Mouse (Mus musculus): ENCODE data around the gene Rarres1. TPM values are rescaled to one million over a fixed set of nuclear protein-coding genes. Genes with fewer than 3 reads are reported as not detected.

Gene Rarres1
- total and polyA plus RNA-seq, 2 experiments from 2014 or later = 2.4 to 2.6 TPM

DNA sequence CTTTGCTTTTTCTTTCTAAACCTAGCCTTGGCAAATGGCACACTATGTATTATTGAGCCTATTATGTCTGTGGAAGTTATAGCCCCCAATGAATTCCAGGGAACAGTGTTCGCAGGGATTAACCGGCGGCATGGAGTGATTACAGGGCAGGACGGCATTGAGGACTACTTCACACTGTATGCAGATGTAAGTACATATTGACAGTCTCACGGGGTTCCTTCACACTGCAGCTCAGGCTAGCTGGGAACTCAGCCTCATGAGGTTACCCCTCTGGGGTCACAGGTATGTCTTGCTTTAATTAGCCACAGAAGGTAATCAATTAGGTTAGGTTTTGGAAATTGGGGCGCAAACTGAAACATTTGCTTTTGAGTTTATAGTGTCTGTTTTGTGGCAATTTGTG, 41.9 kb downstream of the Rarres1 start:
- H3K9me3 ChIP-seq (ENCODE audit: low read length) = no peaks in the 10 kb centered on the region
- H3K27ac ChIP-seq (ENCODE audit: low read depth, low read length) = no peak overlapping the region
- 89% methylated on average over 6 of the region's 6 CpGs for WGBS
- no peak overlapping the region for H3K4me2 ChIP-seq (ENCODE audit: low read depth)
- H3K27me3 ChIP-seq (ENCODE audit: insufficient read depth, low read length) = no peaks in the 10 kb centered on the region
- peaks cover 28% of the 10 kb centered on the region for H3K36me3 ChIP-seq (ENCODE audit: insufficient read depth)
- TF ChIP-seq CTCF (IDR thresholded peaks at IDR 0.05; ENCODE audit: low read depth) = no peak
- ATAC-seq (no peak), DNase-seq (no peak)
- H3K4me1 ChIP-seq (ENCODE audit: insufficient read depth) = no peaks in the 10 kb centered on the region
- H3K9ac ChIP-seq = no peak overlapping the region
- H3K4me3 ChIP-seq (ENCODE audit: low read depth, low read length) = no peak overlapping the region

DNA sequence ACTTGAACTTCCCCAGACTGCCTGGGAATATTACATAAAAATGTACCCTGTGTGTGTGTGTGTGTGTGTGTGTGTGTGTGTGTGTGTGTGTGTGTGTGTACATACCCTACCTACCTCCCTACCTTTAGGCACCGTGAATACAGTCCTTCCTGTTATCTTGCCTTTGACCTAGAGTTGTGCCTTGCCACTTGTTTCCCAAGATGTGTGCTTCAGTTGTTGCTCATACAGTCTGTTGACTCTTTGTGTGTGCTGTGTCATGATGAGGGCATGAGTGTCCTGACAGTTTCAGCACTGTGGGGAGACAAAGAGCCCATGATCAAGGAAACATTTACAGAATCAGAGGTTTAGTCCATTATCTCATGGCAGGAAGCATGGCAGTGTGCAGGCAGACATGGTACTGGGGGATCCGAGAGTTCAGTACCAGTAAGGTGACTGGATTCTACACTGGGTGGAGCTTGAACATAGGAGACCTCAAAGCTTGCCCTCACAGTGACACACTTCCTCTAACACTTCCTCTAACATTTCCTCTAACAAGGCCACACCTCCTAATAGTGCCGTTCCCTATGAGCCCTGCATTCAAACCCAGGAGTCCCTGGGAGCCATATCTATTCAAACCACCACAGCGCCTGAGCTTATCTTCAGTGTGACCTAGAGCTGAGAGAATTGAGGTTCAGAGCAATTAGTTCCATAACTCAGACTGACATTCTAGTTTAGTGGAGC, 43.8 kb downstream of the Rarres1 start:
- Histone ChIP-seq H3K9me3 (ENCODE audit: low read length) (no peaks in the 10 kb centered on the region), H3K27me3 (ENCODE audit: insufficient read depth, low read length) (no peaks in the 10 kb centered on the region), H3K27ac (ENCODE audit: low read depth, low read length) (no peak overlapping the region), H3K4me1 (ENCODE audit: insufficient read depth) (no peaks in the 10 kb centered on the region), H3K36me3 (ENCODE audit: insufficient read depth) (peaks cover 31% of the 10 kb centered on the region), H3K4me3 (ENCODE audit: low read depth, low read length) (no peak overlapping the region), H3K4me2 (ENCODE audit: low read depth) (no peak overlapping the region), H3K9ac (no peak overlapping the region)
- TF ChIP-seq CTCF (IDR thresholded peaks at IDR 0.05; ENCODE audit: low read depth) = no peak
- no peak for ATAC-seq
- WGBS = 93% methylated on average over 4 of the region's 4 CpGs
- DNase-seq = no peak

GRCm38 (mm10) chr3:67467281-67467680, 48.0 kb downstream of the Rarres1 start:
- H3K27me3 ChIP-seq (ENCODE audit: insufficient read depth, low read length) = no peaks in the 10 kb centered on the region
- peaks cover 12% of the 10 kb centered on the region for H3K36me3 ChIP-seq (ENCODE audit: insufficient read depth)
- H3K9ac ChIP-seq = no peak overlapping the region
- no peak for ATAC-seq
- WGBS = 90% methylated on average over 2 of the region's 2 CpGs
- no peak overlapping the region for H3K27ac ChIP-seq (ENCODE audit: low read depth, low read length)
- H3K4me3 ChIP-seq (ENCODE audit: low read depth, low read length) = no peak overlapping the region
- 0 out of 2 replicates have a peak, but pooled peaks cover 3% of the 10 kb centered on the region for H3K4me1 ChIP-seq (ENCODE audit: insufficient read depth)
- H3K9me3 ChIP-seq (ENCODE audit: low read length) = no peaks in the 10 kb centered on the region
- no peak overlapping the region for H3K4me2 ChIP-seq (ENCODE audit: low read depth)
- TF ChIP-seq CTCF (IDR thresholded peaks at IDR 0.05; ENCODE audit: low read depth) = no peak
- no peak for DNase-seq

GRCm38 (mm10) chr3:67466576-67466975, 48.7 kb downstream of the Rarres1 start:
- no peak for ATAC-seq
- DNase-seq = no peak
- peaks cover 9% of the 10 kb centered on the region for H3K36me3 ChIP-seq (ENCODE audit: insufficient read depth)
- H3K4me3 ChIP-seq (ENCODE audit: low read depth, low read length) = no peak overlapping the region
- no peak overlapping the region for H3K9ac ChIP-seq
- 95% methylated on average over 5 of the region's 5 CpGs for WGBS
- H3K27ac ChIP-seq (ENCODE audit: low read depth, low read length) = no peak overlapping the region
- no peak overlapping the region for H3K4me2 ChIP-seq (ENCODE audit: low read depth)
- no peaks in the 10 kb centered on the region for H3K9me3 ChIP-seq (ENCODE audit: low read length)
- H3K4me1 ChIP-seq (ENCODE audit: insufficient read depth) = 0 out of 2 replicates have a peak, but pooled peaks cover 3% of the 10 kb centered on the region
- no peaks in the 10 kb centered on the region for H3K27me3 ChIP-seq (ENCODE audit: insufficient read depth, low read length)
- no peak for TF ChIP-seq CTCF (IDR thresholded peaks at IDR 0.05; ENCODE audit: low read depth)

DNA sequence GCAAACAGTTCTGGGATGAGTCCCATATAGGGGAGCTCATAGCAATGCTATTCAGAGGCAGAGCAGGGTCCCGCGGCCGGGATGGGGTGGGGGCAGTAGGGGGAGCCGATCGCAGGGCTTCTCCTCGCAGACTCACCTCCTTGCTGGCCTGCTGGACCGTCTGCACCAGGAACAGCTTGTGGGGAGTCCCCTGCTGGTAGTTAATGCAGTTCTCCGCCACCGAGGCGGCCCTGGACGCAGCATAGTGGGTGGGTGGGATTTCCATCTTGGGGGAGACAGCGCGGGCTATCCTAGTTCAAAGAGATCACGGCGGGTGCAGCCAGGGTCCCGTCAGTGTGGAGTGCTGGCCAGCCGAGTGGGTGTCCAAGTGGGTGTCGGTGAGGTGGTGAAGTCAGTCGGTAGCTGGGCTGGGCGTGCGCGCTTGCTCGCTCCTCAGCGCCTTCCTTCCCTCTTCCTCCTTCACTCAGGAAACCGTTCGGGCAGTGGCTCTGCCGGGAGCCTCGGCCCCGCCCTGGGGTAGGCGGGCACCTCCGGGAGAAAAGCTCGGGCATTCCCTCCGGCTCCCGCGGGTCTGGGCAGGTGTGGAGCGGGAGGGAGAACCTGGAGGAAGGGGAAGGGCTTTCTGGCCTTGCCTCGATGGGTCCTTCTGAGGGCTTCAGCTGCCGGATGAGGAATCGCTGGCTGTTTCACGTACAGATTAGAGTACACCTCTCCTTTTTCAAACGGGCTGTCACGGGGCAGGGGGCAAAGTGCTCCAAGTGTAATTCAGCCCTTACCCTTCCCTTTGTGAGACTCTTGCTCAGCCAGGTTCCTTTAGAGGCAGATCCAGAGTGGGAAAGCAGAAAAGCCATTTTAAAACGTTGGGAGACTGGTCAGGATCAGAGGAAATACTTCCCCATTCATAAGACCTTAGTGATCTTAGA, 51.6 kb downstream of the Rarres1 start, which contains the start of gene Lxn:
Gene Lxn (minus strand): TSS at position 477 of the 923 bp plus-strand sequence.
- DNase-seq (peak; percentile 49), ATAC-seq (peak; percentile 81)
- Histone ChIP-seq H3K27me3 (ENCODE audit: insufficient read depth, low read length) (no peaks in the 10 kb centered on the region), H3K4me3 (ENCODE audit: low read depth, low read length) (peak within 1 kb of the TSS; percentile 62), H3K9ac (peak within 1 kb of the TSS; percentile 75), H3K36me3 (ENCODE audit: insufficient read depth) (peaks cover 9% of the 10 kb centered on the region), H3K9me3 (ENCODE audit: low read length) (no peaks in the 10 kb centered on the region), H3K4me2 (ENCODE audit: low read depth) (peak within 1 kb of the TSS; percentile 90), H3K27ac (ENCODE audit: low read depth, low read length) (peak within 1 kb of the TSS; percentile 54), H3K4me1 (ENCODE audit: insufficient read depth) (0 out of 2 replicates have a peak, but pooled peaks cover 3% of the 10 kb centered on the region)
- 3% methylated on average over 42 of the region's 43 CpGs for WGBS
- TF ChIP-seq CTCF (IDR thresholded peaks at IDR 0.05; ENCODE audit: low read depth) = peak; percentile 56

- Histone ChIP-seq H3K9me3 (ENCODE audit: low read length) (no peaks in the 10 kb centered on the region), H3K27me3 (ENCODE audit: insufficient read depth, low read length) (no peaks in the 10 kb centered on the region), H3K4me1 (ENCODE audit: insufficient read depth) (0 out of 2 replicates have a peak, but pooled peaks cover 3% of the 10 kb centered on the region), H3K4me3 (ENCODE audit: low read depth, low read length) (peak overlapping the region; percentile 62), H3K9ac (peak overlapping the region; percentile 75), H3K4me2 (ENCODE audit: low read depth) (peak overlapping the region; percentile 90), H3K27ac (ENCODE audit: low read depth, low read length) (peak overlapping the region; percentile 54), H3K36me3 (ENCODE audit: insufficient read depth) (peaks cover 5% of the 10 kb centered on the region; the same call in 1 of the 2 replicates)
- DNase-seq = no peak
- no peak for TF ChIP-seq CTCF (IDR thresholded peaks at IDR 0.05; ENCODE audit: low read depth)
- peak; percentile 12; the same call in 1 of the 2 replicates for ATAC-seq
- 7% methylated on average over 12 of the region's 12 CpGs for WGBS
Measured at GRCm38 (mm10) chr3:67463001-67463400, 52.3 kb downstream of the Rarres1 start.
